Mouse (Mus musculus): ENCODE measurements at regions not wholly inside any gene's neighbourhood (a gene's known extent, or its start where the extent isn't known, plus 50 kb on each side); places are given as distances from the start of the nearest gene placed in this dataset.

DNA sequence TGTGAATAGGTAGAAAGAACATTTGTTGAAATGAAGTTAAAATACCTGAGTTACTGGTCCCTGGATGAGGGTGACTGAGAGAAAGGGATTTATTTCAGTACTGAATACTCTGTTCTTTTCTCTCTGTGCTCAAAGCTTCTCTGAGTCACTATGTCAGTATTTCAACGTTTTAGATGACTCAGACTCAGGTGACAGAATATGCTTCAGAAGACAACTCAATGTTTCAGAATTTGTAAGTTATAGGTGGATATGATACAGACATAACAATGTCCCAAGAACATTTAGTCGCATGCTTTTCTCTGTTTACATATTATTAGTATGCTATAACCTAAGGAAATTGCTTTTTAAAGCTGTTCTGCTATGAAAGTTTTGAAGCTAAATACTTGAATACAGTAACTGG is 1069.5 kb downstream of the Adgrl3 start:
- Histone ChIP-seq H3K4me1 (replicated peaks; ENCODE audit: low read depth, low read length) (0 out of 2 replicates have a peak, but pooled peaks cover 2% of the 10 kb centered on the region), H3K9me3 (ENCODE audit: low read length) (no peaks in the 10 kb centered on the region), H3K4me3 (replicated peaks; ENCODE audit: low read length) (no peak overlapping the region), H3K36me3 (ENCODE audit: insufficient read depth, low read length) (no peaks in the 10 kb centered on the region), H3K27me3 (ENCODE audit: insufficient read depth, low read length) (no peaks in the 10 kb centered on the region)
- TF ChIP-seq NANOG (IDR thresholded peaks at IDR 0.05; ENCODE audit: borderline replicate concordance, low read length) (no peak), CTCF (conservative IDR thresholded peaks at IDR 0.05; ENCODE audit: low read length) (no peak), POU5F1 (IDR thresholded peaks at IDR 0.05; ENCODE audit: borderline replicate concordance, low read length) (no peak)

GRCm38 (mm10) chr5:82103056-82103807 is 1083.3 kb downstream of the Adgrl3 start:
- no peaks in the 10 kb centered on the region for H3K9me3 ChIP-seq (ENCODE audit: low read length)
- no peaks in the 10 kb centered on the region for H3K36me3 ChIP-seq (ENCODE audit: insufficient read depth, low read length)
- TF ChIP-seq CTCF (conservative IDR thresholded peaks at IDR 0.05; ENCODE audit: low read length), result no peak
- no peak for TF ChIP-seq POU5F1 (IDR thresholded peaks at IDR 0.05; ENCODE audit: borderline replicate concordance, low read length)
- no peak for TF ChIP-seq NANOG (IDR thresholded peaks at IDR 0.05; ENCODE audit: borderline replicate concordance, low read length)
- H3K4me1 ChIP-seq (replicated peaks; ENCODE audit: low read depth, low read length), result no peaks in the 10 kb centered on the region
- H3K4me3 ChIP-seq (replicated peaks; ENCODE audit: low read length), result no peak overlapping the region
- H3K27me3 ChIP-seq (ENCODE audit: insufficient read depth, low read length), result no peaks in the 10 kb centered on the region

DNA sequence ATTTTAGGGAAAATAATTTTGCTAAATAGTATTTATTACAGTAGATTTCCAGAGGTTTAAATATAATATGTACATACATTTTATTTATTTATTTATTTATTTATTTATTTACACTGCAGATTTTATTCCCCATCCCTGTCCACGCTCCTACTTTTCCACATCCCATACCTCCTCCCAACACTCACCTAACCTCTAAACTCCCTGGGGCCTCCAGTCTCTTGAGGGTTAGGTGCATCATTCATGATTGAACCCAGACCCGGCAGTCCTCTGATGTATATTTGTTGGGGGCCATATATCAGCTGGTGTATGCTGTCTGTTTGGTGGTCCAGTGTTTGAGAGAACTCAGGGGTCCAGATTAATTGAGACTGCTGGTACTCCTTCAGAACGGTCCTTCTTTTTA is 1083.9 kb downstream of the Adgrl3 start:
- TF ChIP-seq POU5F1 (IDR thresholded peaks at IDR 0.05; ENCODE audit: borderline replicate concordance, low read length) (no peak), CTCF (conservative IDR thresholded peaks at IDR 0.05; ENCODE audit: low read length) (no peak), NANOG (IDR thresholded peaks at IDR 0.05; ENCODE audit: borderline replicate concordance, low read length) (no peak)
- Histone ChIP-seq H3K27me3 (ENCODE audit: insufficient read depth, low read length) (no peaks in the 10 kb centered on the region), H3K36me3 (ENCODE audit: insufficient read depth, low read length) (no peaks in the 10 kb centered on the region), H3K4me3 (replicated peaks; ENCODE audit: low read length) (no peak overlapping the region), H3K9me3 (ENCODE audit: low read length) (no peaks in the 10 kb centered on the region), H3K4me1 (replicated peaks; ENCODE audit: low read depth, low read length) (no peaks in the 10 kb centered on the region)

- TF ChIP-seq CTCF (conservative IDR thresholded peaks at IDR 0.05; ENCODE audit: low read length) (no peak), POU5F1 (IDR thresholded peaks at IDR 0.05; ENCODE audit: borderline replicate concordance, low read length) (no peak), NANOG (IDR thresholded peaks at IDR 0.05; ENCODE audit: borderline replicate concordance, low read length) (no peak)
- H3K27me3 ChIP-seq (ENCODE audit: insufficient read depth, low read length), result no peaks in the 10 kb centered on the region
- H3K36me3 ChIP-seq (ENCODE audit: insufficient read depth, low read length), result no peaks in the 10 kb centered on the region
- no peaks in the 10 kb centered on the region for H3K9me3 ChIP-seq (ENCODE audit: low read length)
- H3K4me3 ChIP-seq (replicated peaks; ENCODE audit: low read length), result no peak overlapping the region
- H3K4me1 ChIP-seq (replicated peaks; ENCODE audit: low read depth, low read length), result no peaks in the 10 kb centered on the region
These were observed 1106.1 kb downstream of the Adgrl3 start for GRCm38 (mm10) chr5:82125921-82126459.

DNA sequence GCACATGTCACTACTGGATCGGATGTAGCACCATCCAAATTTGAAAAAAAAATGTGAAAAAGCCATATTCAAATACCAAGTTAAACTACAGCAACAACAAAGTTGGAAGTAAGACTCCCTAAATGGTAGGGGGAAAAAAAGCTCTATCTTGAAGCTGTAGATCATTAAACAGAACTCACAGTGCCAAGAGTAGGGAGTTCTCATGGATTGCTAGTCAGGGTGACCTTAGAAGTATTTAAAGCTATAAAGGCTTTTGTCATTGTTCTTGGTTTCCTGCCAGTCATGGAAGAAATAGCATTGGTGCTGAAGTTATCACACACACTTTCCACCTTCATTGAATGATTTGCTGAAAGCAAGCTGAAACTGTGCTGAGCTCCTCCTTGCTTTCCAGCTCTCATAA is 1122.1 kb downstream of the Adgrl3 start:
- Histone ChIP-seq H3K4me3 (replicated peaks; ENCODE audit: low read length) (no peak overlapping the region), H3K36me3 (ENCODE audit: insufficient read depth, low read length) (no peaks in the 10 kb centered on the region), H3K4me1 (replicated peaks; ENCODE audit: low read depth, low read length) (no peaks in the 10 kb centered on the region), H3K9me3 (ENCODE audit: low read length) (no peaks in the 10 kb centered on the region), H3K27me3 (ENCODE audit: insufficient read depth, low read length) (no peaks in the 10 kb centered on the region)
- TF ChIP-seq NANOG (IDR thresholded peaks at IDR 0.05; ENCODE audit: borderline replicate concordance, low read length) (no peak), POU5F1 (IDR thresholded peaks at IDR 0.05; ENCODE audit: borderline replicate concordance, low read length) (no peak), CTCF (conservative IDR thresholded peaks at IDR 0.05; ENCODE audit: low read length) (no peak)
